Mouse (Mus musculus) liver, postnatal 0 days (tissue): ENCODE data around the gene Trpm1. TPM values are rescaled to one million over a fixed set of nuclear protein-coding genes. Genes with fewer than 3 reads are reported as not detected.

Experiments used
- ATAC-seq: fragments of 200-750 bp; cut with Nextera tagmentation; 2 replicates; pipeline ENCODE4 v1.8.0; 2017; ENCODE audit warnings: mild to moderate bottlenecking, moderate library complexity
- DNase-seq: peaks from one replicate; pipeline ENCODE4 v3.0.0-alpha.2; 2016
- H3K27ac ChIP-seq: fragments of 300-500 bp; sonication (generic); 2 replicates; pipeline ENCODE4 v1.5.1; 2014; ENCODE audit warnings: antibody characterized with exemption, moderate library complexity, mild to moderate bottlenecking, low read depth
- H3K27me3 ChIP-seq: fragments of 300-500 bp; sonication (generic); 2 replicates; pipeline ENCODE4 v1.6.1; 2014; ENCODE audit warnings: low read length, control low read depth, mixed read lengths; ENCODE audit not compliant: insufficient read depth
- H3K36me3 ChIP-seq: fragments of 300-500 bp; sonication (generic); replicated peaks from 2 replicates; pipeline ENCODE4 v1.6.1; 2014; ENCODE audit warnings: mild to moderate bottlenecking, control low read depth, low read length, moderate library complexity, mixed read lengths; ENCODE audit not compliant: insufficient read depth
- H3K4me1 ChIP-seq: fragments of 300-500 bp; sonication (generic); 2 replicates; pipeline ENCODE4 v1.6.1; 2014; ENCODE audit warnings: antibody characterized with exemption, mild to moderate bottlenecking, control low read depth; ENCODE audit not compliant: insufficient read depth
- H3K4me2 ChIP-seq: fragments of 300-500 bp; sonication (generic); 2 replicates; pipeline ENCODE4 v1.6.1; 2014; ENCODE audit warnings: low read depth, mild to moderate bottlenecking, low read length, moderate library complexity, mixed read lengths
- H3K4me3 ChIP-seq: fragments of 300-500 bp; sonication (generic); 2 replicates; pipeline ENCODE4 v1.5.1; 2014; ENCODE audit warnings: low read depth, low read length
- H3K9ac ChIP-seq: fragments of 300-500 bp; sonication (generic); replicated peaks from 2 replicates; pipeline ENCODE4 v1.6.1; 2014; ENCODE audit warnings: mild to moderate bottlenecking, moderate library complexity
- H3K9me3 ChIP-seq: fragments of 300-500 bp; sonication (generic); 2 replicates; pipeline ENCODE4 v1.6.1; 2016; ENCODE audit warnings: mild to moderate bottlenecking, control low read depth, low read length, mixed read lengths
- CTCF ChIP-seq: sonication (generic); IDR thresholded peaks from 2 replicates; pipeline ENCODE4 v1.5.1; 2016; ENCODE audit warnings: antibody characterized with exemption, low read depth
- EP300 ChIP-seq: IDR thresholded peaks from 2 replicates; pipeline ENCODE4 v1.6.1; 2016; ENCODE audit warnings: antibody characterized with exemption, low read depth, mild to moderate bottlenecking
- WGBS: fragments of 180-500 bp; shearing (Covaris S2); extraction: QIAGEN DNeasy Blood & Tissue Kit; methylation state at CpG from one replicate; pipeline ENCODE4 v1.1.7; 2014; ENCODE audit not compliant: insufficient replicate concordance; 5-methylcytosine and 5-hydroxymethylcytosine counted together
- polyA plus RNA-seq: library from polyadenylated mRNA; unstranded; fragments of >200 nt; fragmentation: Nextera tagmentation; extraction: Ambion mirVana; gene quantifications from 2 replicates; pipeline ENCODE4 v1.2.1, GENCODE M21; 2015

Trpm1 gene
- polyA plus RNA-seq, 1 experiment from 2014 or later = not detected

DNA sequence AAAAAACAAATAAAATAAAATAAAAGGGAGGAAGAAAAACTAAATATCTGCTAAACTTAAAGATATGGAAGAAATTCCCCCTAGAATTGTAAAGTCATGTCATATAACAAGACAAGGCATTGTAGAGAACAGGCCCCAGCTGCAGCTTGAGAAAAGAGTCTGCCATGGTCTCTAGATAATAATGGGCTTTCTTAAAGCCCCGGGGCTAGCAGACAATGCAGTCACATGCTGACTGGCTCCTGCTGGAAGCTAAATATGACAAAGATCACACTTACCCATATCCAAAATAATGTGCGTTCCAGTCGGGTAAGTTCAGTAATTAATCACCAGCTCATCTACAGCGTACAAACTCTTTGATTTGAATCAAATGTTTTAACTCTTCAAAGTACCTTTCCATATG lies 93.1 kb downstream of the Trpm1 start:
- 82% methylated on average over 4 of the region's 4 CpGs for WGBS
- no peak for DNase-seq
- H3K4me1 ChIP-seq = no peaks in the 10 kb centered on the region
- H3K27ac ChIP-seq = no peak overlapping the region
- H3K36me3 ChIP-seq = no peaks in the 10 kb centered on the region
- H3K9ac ChIP-seq = no peak overlapping the region
- no peaks in the 10 kb centered on the region for H3K27me3 ChIP-seq
- no peaks in the 10 kb centered on the region for H3K9me3 ChIP-seq
- ATAC-seq = no peak
- no peak overlapping the region for H3K4me2 ChIP-seq
- TF ChIP-seq CTCF (no peak), EP300 (no peak)
- H3K4me3 ChIP-seq = no peak overlapping the region

GRCm38 (mm10) chr7:64248352-64248751 lies 94.7 kb downstream of the Trpm1 start:
- no peaks in the 10 kb centered on the region for H3K36me3 ChIP-seq
- no peak for ATAC-seq
- no peak for DNase-seq
- 55% methylated on average over 1 of the region's 1 CpGs for WGBS
- no peak overlapping the region for H3K4me3 ChIP-seq
- no peaks in the 10 kb centered on the region for H3K4me1 ChIP-seq
- H3K27ac ChIP-seq = no peak overlapping the region
- H3K4me2 ChIP-seq = no peak overlapping the region
- no peak for TF ChIP-seq CTCF
- TF ChIP-seq EP300 = no peak
- H3K9me3 ChIP-seq = no peaks in the 10 kb centered on the region
- H3K27me3 ChIP-seq = no peaks in the 10 kb centered on the region
- no peak overlapping the region for H3K9ac ChIP-seq

DNA sequence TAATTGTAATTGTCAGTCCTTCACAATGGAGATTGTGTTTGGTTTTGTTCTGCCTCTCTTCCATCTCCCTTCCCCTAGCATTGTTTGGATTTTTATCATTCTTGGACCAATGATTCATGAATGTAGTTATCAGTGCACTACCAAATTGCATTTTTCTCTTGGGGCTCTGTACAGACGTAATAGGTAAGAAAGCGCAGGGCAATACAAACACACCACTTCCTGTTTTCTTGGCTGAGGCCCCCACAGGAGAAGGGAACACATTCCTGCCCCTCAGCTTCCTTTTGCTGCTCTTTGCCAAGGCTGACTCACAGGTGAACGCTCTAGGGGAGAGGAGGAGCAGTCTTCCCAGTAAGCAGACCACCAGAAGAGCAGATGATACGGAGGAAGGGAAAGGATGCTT lies 96.1 kb downstream of the Trpm1 start:
- WGBS = 34% methylated on average over 4 of the region's 4 CpGs
- H3K36me3 ChIP-seq = no peaks in the 10 kb centered on the region
- no peaks in the 10 kb centered on the region for H3K27me3 ChIP-seq
- TF ChIP-seq CTCF (no peak), EP300 (no peak)
- no peak overlapping the region for H3K9ac ChIP-seq
- no peaks in the 10 kb centered on the region for H3K9me3 ChIP-seq
- H3K4me3 ChIP-seq = no peak overlapping the region
- no peak overlapping the region for H3K4me2 ChIP-seq
- H3K4me1 ChIP-seq = no peaks in the 10 kb centered on the region
- no peak for DNase-seq
- no peak overlapping the region for H3K27ac ChIP-seq
- ATAC-seq = no peak

- no peak overlapping the region for H3K4me3 ChIP-seq
- no peak for TF ChIP-seq EP300
- no peak for TF ChIP-seq CTCF
- H3K27ac ChIP-seq = no peak overlapping the region
- H3K9me3 ChIP-seq = no peaks in the 10 kb centered on the region
- ATAC-seq (no peak), DNase-seq (no peak)
- H3K9ac ChIP-seq = no peak overlapping the region
- H3K4me1 ChIP-seq = no peaks in the 10 kb centered on the region
- H3K36me3 ChIP-seq = no peaks in the 10 kb centered on the region
- 77% methylated on average over 7 of the region's 7 CpGs for WGBS
- no peaks in the 10 kb centered on the region for H3K27me3 ChIP-seq
- H3K4me2 ChIP-seq = no peak overlapping the region
Measured at GRCm38 (mm10) chr7:64250417-64250816, 96.8 kb downstream of the Trpm1 start.

DNA sequence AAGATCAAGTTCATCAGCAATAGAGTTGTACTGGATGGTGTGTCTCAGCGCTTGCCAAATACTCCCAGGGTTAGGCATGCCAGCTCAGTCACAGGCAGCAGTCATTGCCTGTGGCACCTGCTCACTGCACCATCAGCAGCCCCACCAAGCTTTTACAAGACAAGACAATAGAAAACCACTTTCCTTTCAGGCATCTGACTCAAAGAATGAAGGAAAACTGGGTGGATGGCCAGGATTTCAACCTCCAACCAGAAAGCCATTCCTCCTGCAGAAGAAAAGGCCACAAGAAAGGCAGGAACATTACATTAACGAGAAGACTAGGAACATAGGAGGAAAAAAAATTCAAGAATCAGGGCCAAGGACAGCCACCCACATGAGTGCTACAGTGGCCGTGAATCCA lies 100.1 kb downstream of the Trpm1 start:
- no peak for DNase-seq
- H3K4me3 ChIP-seq = no peak overlapping the region
- no peaks in the 10 kb centered on the region for H3K27me3 ChIP-seq
- H3K9me3 ChIP-seq = no peaks in the 10 kb centered on the region
- no peaks in the 10 kb centered on the region for H3K36me3 ChIP-seq
- no peak overlapping the region for H3K9ac ChIP-seq
- no peak overlapping the region for H3K4me2 ChIP-seq
- WGBS = 81% methylated on average over 3 of the region's 3 CpGs
- no peak overlapping the region for H3K27ac ChIP-seq
- no peaks in the 10 kb centered on the region for H3K4me1 ChIP-seq
- no peak for TF ChIP-seq CTCF
- TF ChIP-seq EP300 = no peak
- no peak for ATAC-seq

DNA sequence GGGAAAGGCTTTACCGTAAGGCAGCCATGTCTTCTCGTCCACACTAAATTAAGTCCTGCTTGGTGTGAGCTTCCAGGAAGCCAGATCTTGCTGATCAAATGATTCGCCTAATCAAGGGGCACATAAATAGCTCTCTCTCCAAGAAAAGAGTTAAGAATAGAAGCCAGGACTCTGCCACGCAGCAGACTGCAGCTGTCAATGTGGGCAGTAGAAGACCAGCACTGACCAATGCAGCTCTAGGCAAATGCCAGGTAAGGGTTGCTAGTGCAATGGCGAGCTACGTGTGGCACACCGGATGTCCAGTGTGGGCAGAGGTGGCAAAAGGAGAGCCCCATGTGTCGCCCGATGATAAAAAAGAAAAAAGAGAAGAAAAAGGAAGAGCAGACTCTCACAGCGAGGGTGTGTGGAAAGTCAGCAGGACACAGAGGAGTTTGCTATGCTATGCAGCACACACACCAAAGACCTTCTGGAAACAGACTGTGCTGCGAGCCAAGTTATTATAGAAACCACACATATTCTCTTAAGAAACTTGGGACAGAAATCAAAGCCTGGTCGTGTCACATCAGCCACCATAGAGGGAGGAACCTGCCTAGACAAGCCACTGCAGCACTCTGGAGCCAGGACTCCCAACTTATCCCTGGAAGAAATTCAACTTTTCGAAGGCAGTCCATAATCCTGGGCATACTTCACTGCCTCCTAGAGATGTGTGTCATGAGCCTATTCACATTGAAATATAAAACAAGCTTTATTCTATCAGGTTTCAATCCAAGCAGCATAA lies 112.1 kb downstream of the Trpm1 start:
- no peaks in the 10 kb centered on the region for H3K36me3 ChIP-seq
- no peak overlapping the region for H3K9ac ChIP-seq
- ATAC-seq (no peak), DNase-seq (no peak)
- no peak overlapping the region for H3K27ac ChIP-seq
- no peak overlapping the region for H3K4me3 ChIP-seq
- H3K27me3 ChIP-seq = peaks cover 18% of the 10 kb centered on the region
- TF ChIP-seq EP300 (no peak), CTCF (no peak)
- 76% methylated on average over 13 of the region's 13 CpGs for WGBS
- H3K4me2 ChIP-seq = no peak overlapping the region
- no peaks in the 10 kb centered on the region for H3K4me1 ChIP-seq
- no peaks in the 10 kb centered on the region; the same call in 1 of the 2 replicates for H3K9me3 ChIP-seq

DNA sequence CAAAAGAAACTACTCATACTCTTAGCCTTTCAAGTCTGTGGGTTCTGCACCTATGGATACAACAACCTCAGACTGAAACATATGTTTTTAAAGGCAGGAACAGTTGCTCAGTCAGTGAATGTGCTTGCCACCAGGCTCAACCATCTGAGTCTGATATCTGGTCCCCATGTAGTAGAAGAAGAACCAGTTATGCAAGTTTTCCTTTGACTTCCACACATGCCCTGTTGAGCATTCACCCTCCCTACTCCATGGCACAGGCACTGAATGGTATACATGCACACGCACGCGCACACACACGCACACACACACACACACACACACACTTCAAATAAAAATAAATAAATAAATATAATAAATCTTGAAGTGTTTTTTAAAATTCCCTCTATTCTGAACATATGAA lies 113.0 kb downstream of the Trpm1 start:
- ATAC-seq (no peak), DNase-seq (no peak)
- Histone ChIP-seq H3K4me3 (no peak overlapping the region), H3K9ac (no peak overlapping the region), H3K4me1 (no peaks in the 10 kb centered on the region), H3K27ac (no peak overlapping the region), H3K4me2 (no peak overlapping the region), H3K9me3 (no peaks in the 10 kb centered on the region), H3K27me3 (peaks cover 18% of the 10 kb centered on the region), H3K36me3 (no peaks in the 10 kb centered on the region)
- TF ChIP-seq CTCF (no peak), EP300 (no peak)
- WGBS = 92% methylated on average over 4 of the region's 4 CpGs
